Mouse (Mus musculus): Measurements from ENCODE around the gene Ccdc9b. TPM values are rescaled to one million over a fixed set of nuclear protein-coding genes. Genes with fewer than 3 reads are reported as not detected.

Ccdc9b gene
- polyA plus RNA-seq, 1 experiment from 2014 or later, result 0.68 TPM

Other genes with a start within 250 kb of the Ccdc9b start
- 2.5 and 4.9 TPM in 2 replicates for gene Bmf, start 213.0 kb downstream of the Ccdc9b start, polyA plus RNA-seq (2014; fragmentation: Nextera tagmentation; extraction: Ambion mirVana)
- gene Bub1b, start 164.4 kb downstream of the Ccdc9b start, polyA plus RNA-seq (2014; fragmentation: Nextera tagmentation; extraction: Ambion mirVana), result 80.6 and 100.0 TPM in 2 replicates
- 1.5 and 2.0 TPM in 2 replicates for gene Pak6, start 99.4 kb downstream of the Ccdc9b start, polyA plus RNA-seq (2014; fragmentation: Nextera tagmentation; extraction: Ambion mirVana)
- not detected in 2 replicates for gene Ankrd63, start 58.7 kb downstream of the Ccdc9b start, polyA plus RNA-seq (2014; fragmentation: Nextera tagmentation; extraction: Ambion mirVana)
- 0.32 and 0.43 TPM in 2 replicates for gene Plcb2, start 34.2 kb downstream of the Ccdc9b start, polyA plus RNA-seq (2014; fragmentation: Nextera tagmentation; extraction: Ambion mirVana)
- 34.1 and 35.4 TPM in 2 replicates for gene Inafm2, start 16.9 kb downstream of the Ccdc9b start, polyA plus RNA-seq (2014; fragmentation: Nextera tagmentation; extraction: Ambion mirVana)
- gene Phgr1, start 10.1 kb upstream of the Ccdc9b start, polyA plus RNA-seq (2014; fragmentation: Nextera tagmentation; extraction: Ambion mirVana), result not detected in 2 replicates
- gene Disp2, start 17.1 kb upstream of the Ccdc9b start, polyA plus RNA-seq (2014; fragmentation: Nextera tagmentation; extraction: Ambion mirVana), result 8.5 and 9.2 TPM in 2 replicates
- 156 and 163 TPM in 2 replicates for gene Knstrn, start 51.3 kb upstream of the Ccdc9b start, polyA plus RNA-seq (2014; fragmentation: Nextera tagmentation; extraction: Ambion mirVana)
- gene Ivd, start 99.3 kb upstream of the Ccdc9b start, polyA plus RNA-seq (2014; fragmentation: Nextera tagmentation; extraction: Ambion mirVana), result 42.1 and 45.0 TPM in 2 replicates
- gene Bahd1, start 137.7 kb upstream of the Ccdc9b start, polyA plus RNA-seq (2014; fragmentation: Nextera tagmentation; extraction: Ambion mirVana), result 2.1 TPM in 2 replicates
- gene Chst14, start 163.8 kb upstream of the Ccdc9b start, polyA plus RNA-seq (2014; fragmentation: Nextera tagmentation; extraction: Ambion mirVana), result 19.1 and 22.2 TPM in 2 replicates

Data from hindbrain, embryonic 11.5 days (tissue).